Mouse (Mus musculus): ENCODE measurements around the gene Rad51b.

DNA sequence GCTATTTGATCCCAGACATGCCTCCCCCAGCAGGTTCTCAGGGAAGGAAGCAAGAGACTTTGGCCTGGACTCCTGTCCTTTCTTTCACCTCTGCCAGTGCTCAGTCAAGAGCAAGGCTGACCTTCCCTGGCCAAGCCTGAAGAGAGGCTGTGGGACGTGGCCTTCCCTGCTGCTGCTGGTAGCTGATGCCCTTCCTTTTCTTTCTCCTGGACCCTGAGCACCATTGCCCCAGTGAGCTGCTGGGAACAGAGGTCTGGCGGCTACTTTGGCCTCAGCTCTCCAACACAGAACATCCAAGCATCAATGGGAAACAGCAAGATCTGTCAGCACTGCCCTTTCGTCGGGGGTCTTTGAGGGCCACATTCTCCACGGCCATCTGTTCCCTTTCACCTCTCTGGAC is 455.1 kb downstream of the Rad51b start:
- TF ChIP-seq GATA1 (IDR thresholded peaks at IDR 0.05; ENCODE audit: borderline replicate concordance, low read length) (no peak), CTCF (IDR thresholded peaks at IDR 0.05; ENCODE audit: low read depth, low read length) (no peak)
